Mouse (Mus musculus): ENCODE results near the gene Grb14.
A peak's percentile ranks its signal among the peaks of the same experiment; 100 is the strongest.

Gene Grb14

GRCm38 (mm10) chr2:64974549-64974948 is 50.2 kb downstream of the Grb14 start:
- no peak for DNase-seq (ENCODE audit: low read depth, low spot score)

GRCm38 (mm10) chr2:64973819-64974441 is 50.9 kb downstream of the Grb14 start:
- DNase-seq (ENCODE audit: low read depth, low spot score): no peak

GRCm38 (mm10) chr2:64973125-64973524 is 51.7 kb downstream of the Grb14 start:
- DNase-seq (ENCODE audit: low read depth, low spot score): no peak

DNA sequence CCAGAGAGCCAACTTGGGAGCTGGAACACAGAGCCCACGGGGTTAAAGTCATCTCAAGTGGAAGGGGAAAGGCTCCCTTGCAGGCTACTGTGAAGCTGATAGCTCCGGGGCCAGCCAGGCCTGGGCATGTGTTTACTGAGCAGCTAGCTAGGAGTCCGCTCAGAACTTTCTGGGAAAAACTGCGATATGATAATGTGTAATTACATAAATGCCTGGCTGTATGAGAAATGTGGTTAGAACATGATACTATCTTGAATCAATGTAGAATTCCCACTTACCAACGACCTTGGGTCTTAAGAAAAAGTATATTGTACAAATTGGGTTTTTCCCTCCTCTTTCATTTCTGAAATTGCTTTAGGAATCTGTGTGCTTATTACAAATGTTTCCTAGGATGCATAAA is 53.0 kb downstream of the Grb14 start:
- no peak for DNase-seq (ENCODE audit: low read depth, low spot score)

DNA sequence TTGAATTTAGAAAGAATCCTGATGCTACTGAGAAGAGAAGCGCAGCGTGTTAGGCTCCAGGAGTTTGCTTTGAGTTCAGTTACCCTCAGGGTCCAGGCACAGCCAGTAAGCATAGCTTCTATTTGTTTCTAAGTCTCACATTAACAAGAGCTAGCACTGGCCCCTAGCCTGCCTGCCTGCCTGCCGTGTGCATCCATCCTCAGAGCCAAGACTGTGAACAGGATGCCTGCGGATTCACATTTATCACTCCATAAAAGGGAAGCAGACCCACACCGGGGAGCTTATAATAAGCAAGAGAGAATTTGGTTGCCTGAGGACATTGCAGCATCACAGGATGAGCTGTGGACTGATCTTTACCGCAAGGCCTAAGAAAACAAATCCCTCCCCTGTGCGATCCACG is 53.8 kb downstream of the Grb14 start:
- no peak for DNase-seq (ENCODE audit: low read depth, low spot score)

DNA sequence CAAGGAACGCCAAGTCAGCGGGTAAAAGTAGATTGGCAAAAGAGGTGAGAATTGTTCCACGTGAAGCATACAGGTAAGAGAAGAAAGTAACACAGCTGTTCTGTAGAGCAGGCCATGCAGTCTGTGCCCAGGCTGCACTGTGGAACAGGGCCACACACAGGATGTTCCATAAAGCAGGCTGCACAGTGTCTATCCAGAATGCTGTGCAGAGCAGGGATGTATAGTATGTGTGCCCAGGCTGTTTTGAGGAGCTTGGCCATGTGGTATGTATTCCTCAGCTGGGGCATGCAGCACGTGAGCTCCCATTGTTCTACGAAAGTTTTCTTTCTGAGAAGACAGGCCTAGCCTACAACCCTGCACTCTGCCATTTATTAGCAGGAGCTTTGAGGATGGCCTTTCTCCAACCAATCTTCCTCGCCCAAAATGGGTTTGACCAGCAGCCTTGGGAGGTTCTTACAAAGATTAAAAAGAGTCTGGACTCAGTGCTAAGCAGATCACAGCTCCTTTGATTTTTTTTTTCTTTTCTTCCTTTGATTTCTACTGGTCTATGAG is 57.8 kb downstream of the Grb14 start:
- DNase-seq (ENCODE audit: low read depth, low spot score): no peak

GRCm38 (mm10) chr2:64966323-64966722 is 58.5 kb downstream of the Grb14 start:
- DNase-seq (ENCODE audit: low read depth, low spot score): no peak

DNA sequence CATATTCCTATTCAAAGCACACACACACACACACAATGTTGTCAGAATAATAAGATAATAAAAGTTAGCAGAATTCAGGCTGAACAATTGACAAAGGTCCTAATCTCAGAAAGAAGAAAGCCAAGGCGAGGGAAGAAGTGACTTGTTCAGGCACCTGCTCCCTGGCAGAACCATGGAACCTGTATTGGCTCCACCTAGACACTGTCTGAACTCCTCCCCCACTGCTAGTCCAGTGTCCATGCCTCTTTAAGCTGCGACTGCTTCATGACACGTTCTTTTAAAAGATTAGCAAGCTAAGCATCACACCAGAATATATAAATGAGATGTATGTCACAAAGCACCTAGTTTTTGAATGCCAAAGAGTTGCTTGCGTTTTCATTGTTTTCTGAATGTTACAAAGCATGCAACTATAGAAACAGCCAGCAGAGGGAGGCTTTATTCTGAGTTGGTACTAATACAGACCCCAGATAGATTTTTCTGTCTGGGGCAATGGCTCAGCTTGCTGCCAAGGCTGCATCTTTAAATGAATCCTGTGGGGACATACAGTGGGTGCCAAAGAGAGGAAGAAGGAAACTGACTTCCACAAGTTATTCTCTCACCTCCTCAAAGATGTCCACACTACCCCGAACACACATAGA is 59.4 kb downstream of the Grb14 start:
- no peak for DNase-seq (ENCODE audit: low read depth, low spot score)

DNA sequence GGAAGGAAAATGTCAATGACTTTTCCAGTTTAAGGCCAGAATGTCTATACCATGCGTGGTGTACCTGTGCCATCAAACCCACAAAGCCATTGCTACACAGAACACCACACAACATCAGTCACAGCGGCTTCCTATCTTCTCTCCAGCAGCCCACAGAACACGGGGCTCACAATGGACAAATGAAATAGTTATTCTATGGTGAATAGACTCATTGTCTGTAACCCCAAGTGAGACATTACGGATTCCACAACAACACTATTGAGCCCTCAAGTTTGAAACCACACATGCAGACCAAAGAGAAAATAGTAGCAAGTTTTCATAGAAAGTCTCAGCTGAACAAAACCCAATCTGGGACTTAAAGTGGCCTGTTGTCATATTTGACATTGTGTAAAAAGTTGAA is 62.6 kb downstream of the Grb14 start:
- peak; percentile 60 for DNase-seq (ENCODE audit: low read depth, low spot score)

DNA sequence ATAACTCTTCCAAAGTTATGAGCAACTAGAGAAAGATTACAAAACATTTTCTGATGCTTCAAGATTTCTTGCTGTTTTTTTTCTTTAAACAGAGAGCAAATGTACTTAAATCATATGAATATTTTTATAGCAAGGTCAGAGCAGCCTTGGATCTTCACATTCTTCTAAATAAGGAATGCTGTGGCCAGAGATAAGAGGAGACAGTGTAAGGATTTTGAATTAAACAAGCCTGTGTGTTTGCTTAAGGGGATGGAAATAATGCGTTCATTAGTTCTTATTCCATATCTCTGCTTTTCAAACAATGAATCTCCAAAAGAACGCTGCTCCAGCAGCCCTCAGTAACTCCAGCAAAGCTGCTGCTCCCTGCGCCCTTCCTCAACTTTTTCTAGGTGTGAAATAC is 63.4 kb downstream of the Grb14 start:
- no peak for DNase-seq (ENCODE audit: low read depth, low spot score)

DNA sequence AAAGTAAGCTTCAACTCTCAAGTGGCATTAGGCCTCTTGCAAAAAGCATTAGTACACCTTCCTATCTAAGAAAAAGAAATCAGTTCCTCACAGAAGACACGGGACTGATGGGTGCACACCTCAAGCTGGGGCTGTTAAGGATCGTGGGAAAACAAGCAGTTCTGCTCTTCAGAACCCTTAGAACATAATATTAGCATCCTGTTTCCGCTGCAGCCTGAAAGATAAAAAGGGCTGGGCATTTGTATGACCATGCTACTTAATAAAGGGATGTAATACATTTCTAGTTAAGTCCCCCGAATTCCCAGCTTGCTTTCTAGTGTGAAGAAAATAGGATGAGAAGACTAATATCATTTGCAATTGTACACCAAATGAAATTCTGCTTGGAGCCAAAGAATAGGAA is 65.1 kb downstream of the Grb14 start:
- DNase-seq (ENCODE audit: low read depth, low spot score): no peak

GRCm38 (mm10) chr2:64955441-64955840 is 69.3 kb downstream of the Grb14 start:
- DNase-seq (ENCODE audit: low read depth, low spot score): no peak

GRCm38 (mm10) chr2:64949210-64949609 is 75.6 kb downstream of the Grb14 start:
- DNase-seq (ENCODE audit: low read depth, low spot score): no peak

DNA sequence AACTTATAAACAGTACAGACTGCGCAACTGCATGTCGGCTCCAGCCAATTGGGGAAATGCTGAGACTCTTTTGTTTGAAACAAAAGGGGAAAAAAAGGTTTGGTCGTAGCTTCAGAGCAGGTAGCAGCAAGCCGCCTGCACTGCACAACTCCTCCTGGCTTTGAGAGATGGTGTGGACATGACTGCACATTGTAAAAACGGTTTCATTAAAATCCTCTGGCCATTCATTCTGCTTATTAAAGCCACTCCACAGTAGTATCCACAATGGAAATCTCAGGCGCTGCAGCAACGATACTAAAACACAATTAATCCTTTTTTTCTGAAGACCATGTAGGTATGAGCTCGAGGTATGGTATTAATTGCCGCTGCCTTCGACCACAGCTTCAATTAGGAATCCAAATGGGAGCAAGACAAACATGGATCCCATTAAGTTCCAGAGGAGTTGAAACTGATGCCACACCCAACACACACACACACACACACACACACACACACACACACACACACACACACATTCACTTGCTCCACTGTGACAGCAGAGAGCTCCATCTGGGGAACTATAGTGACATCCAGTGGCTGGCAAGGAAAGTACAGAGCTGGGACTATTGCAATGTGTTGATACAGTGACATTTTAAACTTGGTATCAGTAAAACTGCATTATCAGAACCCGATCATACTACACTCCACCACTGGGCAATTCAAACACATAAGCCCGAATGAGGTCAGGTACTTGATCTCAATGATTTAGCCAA is 76.2 kb downstream of the Grb14 start:
- no peak for DNase-seq (ENCODE audit: low read depth, low spot score)

GRCm38 (mm10) chr2:64947484-64947883 is 77.3 kb downstream of the Grb14 start:
- no peak for DNase-seq (ENCODE audit: low read depth, low spot score)

GRCm38 (mm10) chr2:64920879-64921278 is 103.9 kb downstream of the Grb14 start:
- no peak for DNase-seq (ENCODE audit: low read depth, low spot score)

DNA sequence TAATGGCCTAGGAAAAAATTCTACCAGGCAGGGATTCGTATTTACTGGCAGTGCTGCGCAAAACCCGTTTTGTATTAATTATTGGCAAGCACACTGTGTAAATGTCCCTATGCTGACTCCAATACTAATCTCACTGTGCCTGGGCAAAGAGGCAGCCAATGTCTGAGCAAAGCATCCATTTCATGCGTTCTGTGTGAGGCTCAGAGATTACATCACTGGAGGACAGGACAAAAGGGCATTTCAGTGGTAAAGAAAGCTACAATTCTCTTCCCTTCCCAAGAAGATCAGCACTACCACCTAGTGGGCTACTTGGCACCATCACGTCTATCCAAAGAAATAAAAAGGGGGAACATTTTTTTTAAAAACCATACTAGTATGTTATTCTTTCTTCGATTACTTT is 109.3 kb downstream of the Grb14 start:
- DNase-seq (ENCODE audit: low read depth, low spot score): peak; percentile 85

DNA sequence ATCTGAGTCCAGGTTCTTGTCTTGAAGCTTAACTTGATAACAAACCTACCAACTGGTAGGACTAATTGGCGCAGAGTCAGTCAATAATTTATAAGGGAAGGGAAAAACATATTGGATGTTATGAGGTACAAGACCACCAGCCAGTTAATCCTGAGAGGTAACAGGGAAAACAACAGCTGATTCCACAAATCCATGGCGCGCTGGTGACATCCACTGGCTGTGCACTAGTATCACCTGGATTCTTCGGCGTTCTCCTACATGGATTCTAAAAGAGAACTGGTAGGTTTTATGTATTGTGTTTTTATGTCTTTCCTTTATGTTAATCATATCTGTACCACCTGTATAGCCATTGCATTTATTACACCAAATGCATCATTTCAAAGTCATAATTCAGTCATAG is 119.9 kb downstream of the Grb14 start:
- no peak for DNase-seq (ENCODE audit: low read depth, low spot score)

GRCm38 (mm10) chr2:64897844-64898243 is 126.9 kb downstream of the Grb14 start:
- peak; percentile 34 for DNase-seq (ENCODE audit: low read depth, low spot score)

GRCm38 (mm10) chr2:64893233-64893632 is 131.6 kb downstream of the Grb14 start:
- DNase-seq (ENCODE audit: low read depth, low spot score): no peak

GRCm38 (mm10) chr2:64887098-64887757 is 137.6 kb downstream of the Grb14 start:
- no peak for DNase-seq (ENCODE audit: low read depth, low spot score)

DNA sequence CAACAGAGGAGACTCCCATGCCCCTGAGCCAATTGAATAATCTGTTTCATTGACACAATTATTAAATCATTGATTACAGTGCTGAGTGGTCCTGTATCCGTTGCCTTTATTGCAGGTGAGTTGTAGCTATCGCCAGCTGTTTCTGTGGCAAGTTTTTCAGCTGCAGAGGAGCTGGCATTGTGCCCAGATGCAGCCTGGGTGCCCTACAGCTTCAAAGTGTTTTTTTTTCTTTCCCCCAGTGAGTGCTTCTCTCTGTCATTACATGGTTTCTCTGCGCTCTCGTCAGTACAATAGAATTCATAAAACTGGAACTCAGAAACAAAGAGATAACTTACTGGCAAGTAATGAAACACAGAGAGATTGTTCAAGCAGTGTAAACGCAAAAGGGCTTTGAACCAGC is 139.1 kb downstream of the Grb14 start:
- DNase-seq (ENCODE audit: low read depth, low spot score): peak; percentile 50
